Mouse (Mus musculus): ENCODE measurements around the gene Itgb3. TPM values are rescaled to one million over a fixed set of nuclear protein-coding genes. Genes with fewer than 3 reads are reported as not detected.

Itgb3 gene
- 0.95 TPM for polyA plus RNA-seq (2014; fragmentation: Illumina TruSeq; extraction: RNeasy Lipid Tissue Mini Kit (QIAGEN cat#74804); ENCODE audit: low read depth, low replicate concordance)

GRCm38 (mm10) chr11:104607491-104608245, at the start of gene Itgb3:
Itgb3 (plus strand) TSS chr11:104608000.

GRCm38 (mm10) chr11:104685548-104685947, 77.7 kb downstream of the Itgb3 start, which contains the start of gene Gm11639:
Gm11639 (plus strand) TSS chr11:104685707.

Other genes starting within 250 kb of the Itgb3 start
- 8.8 TPM for gene Kansl1, start 139.1 kb upstream of the Itgb3 start, polyA plus RNA-seq (2014; fragmentation: Illumina TruSeq; extraction: RNeasy Lipid Tissue Mini Kit (QIAGEN cat#74804); ENCODE audit: low read depth, low replicate concordance)
- gene Cdc27, start 57.4 kb upstream of the Itgb3 start, polyA plus RNA-seq (2014; fragmentation: Illumina TruSeq; extraction: RNeasy Lipid Tissue Mini Kit (QIAGEN cat#74804); ENCODE audit: low read depth, low replicate concordance) = 27.9 TPM
- gene Myl4, start 57.3 kb upstream of the Itgb3 start, polyA plus RNA-seq (2014; fragmentation: Illumina TruSeq; extraction: RNeasy Lipid Tissue Mini Kit (QIAGEN cat#74804); ENCODE audit: low read depth, low replicate concordance) = not detected
- gene Gm11639, start 77.7 kb downstream of the Itgb3 start, polyA plus RNA-seq (2014; fragmentation: Illumina TruSeq; extraction: RNeasy Lipid Tissue Mini Kit (QIAGEN cat#74804); ENCODE audit: low read depth, low replicate concordance) = 0.03 TPM

Data from liver, adult 10 weeks (tissue).